Mouse (Mus musculus): Measurements from ENCODE around the gene Pilrb1.

The Pilrb1 gene

DNA sequence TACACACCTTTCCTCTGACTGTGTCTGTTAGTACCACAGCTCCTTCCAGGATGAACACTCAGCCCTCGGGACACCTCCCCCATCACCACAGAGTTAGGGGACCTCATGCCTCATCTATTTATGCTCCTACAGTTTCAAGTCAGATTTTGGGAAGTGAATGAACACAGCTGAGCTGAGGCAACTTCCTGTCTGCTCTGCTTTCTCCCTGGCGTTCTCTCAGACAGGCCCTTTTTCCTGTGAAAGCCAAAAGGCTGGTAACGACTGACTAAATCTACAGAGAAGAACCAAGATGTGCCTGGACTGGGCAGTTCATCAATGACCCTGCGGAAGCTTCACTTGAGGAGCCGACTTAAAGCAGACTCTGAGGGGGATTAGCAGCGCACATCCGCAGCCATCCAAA is 27.7 kb downstream of the Pilrb1 start:
- no peak for DNase-seq (ENCODE audit: low spot score in 2 of 2)

DNA sequence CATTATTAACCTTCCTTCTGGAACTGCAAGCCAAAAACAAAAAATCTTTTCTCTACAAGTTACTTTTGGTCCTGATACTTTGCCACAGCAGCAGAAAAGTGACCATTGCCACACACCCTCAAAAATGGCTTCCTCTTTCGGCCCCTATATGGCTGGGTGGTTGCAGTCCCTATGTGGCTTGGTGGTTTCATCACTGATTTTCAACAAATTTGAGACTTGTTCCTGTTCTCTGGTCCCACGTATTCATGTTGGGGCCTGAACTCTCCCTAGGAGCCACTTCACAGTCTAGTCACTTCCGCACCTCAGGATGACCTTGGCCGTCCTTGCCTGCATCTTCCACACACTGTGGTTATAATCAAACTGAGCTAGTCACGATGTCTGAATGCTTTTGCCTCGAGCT is 29.2 kb downstream of the Pilrb1 start:
- DNase-seq (ENCODE audit: low spot score in 2 of 2), result no peak

DNA sequence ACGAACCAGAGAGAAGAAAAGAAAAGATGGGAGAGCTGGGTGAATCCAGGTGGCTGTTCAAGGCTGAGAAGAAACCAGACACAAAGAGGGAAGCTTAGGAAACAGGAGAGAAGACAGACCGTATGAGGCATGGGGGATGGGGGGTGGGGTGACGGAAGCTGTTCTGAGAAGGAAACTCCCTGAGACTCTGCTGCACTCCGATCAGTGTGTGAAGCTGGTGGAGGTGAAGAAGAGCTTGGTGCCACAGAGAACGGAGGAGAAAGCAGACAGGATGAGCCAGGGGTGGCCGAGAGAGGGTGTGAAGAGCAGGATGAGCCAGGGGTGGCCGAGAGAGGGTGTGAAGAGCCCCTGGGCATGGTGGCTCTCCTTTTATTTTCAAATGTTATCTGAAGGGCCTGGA is 31.5 kb downstream of the Pilrb1 start:
- DNase-seq (ENCODE audit: low spot score in 2 of 2), result no peak

DNA sequence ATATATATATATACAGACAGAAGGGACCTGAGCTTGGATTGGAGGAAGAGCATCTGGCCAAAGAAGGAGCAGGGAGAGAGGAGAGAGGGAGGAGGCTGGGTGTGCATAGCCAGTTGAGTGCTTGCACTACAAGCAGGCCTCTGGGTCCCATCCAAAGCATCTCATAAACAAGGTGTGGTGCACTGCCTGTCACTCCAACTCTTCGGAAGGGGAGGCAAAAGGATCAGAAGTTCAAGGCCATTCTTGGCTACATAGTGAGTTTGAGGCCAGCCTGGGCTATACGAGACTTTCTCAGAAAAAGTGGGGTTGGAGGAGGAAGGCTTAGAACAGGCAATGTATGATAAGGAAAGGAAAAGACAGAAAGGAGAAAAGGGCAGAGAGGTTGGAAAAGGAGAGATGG is 31.9 kb downstream of the Pilrb1 start:
- DNase-seq (ENCODE audit: low spot score in 2 of 2), result no peak

DNA sequence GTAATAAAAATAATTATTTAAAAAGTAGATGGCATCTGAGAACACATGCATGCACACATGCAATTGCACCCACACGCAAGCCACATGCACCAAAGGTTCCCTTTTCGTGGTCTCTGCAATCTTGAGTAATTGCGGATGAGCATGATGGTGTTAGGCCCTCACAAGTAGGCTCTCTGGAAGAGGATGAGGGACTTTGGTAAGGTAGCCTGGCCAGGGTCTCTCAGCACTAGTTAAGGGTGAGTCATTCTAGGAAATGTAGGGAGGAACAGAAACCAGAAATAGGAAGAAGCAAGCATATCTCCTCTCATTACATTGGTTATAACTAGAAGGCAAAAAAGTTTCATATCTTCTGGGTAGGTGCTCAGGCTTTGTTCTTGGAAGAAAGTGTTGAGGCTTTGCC is 32.9 kb downstream of the Pilrb1 start:
- DNase-seq (ENCODE audit: low spot score in 2 of 2), result no peak

DNA sequence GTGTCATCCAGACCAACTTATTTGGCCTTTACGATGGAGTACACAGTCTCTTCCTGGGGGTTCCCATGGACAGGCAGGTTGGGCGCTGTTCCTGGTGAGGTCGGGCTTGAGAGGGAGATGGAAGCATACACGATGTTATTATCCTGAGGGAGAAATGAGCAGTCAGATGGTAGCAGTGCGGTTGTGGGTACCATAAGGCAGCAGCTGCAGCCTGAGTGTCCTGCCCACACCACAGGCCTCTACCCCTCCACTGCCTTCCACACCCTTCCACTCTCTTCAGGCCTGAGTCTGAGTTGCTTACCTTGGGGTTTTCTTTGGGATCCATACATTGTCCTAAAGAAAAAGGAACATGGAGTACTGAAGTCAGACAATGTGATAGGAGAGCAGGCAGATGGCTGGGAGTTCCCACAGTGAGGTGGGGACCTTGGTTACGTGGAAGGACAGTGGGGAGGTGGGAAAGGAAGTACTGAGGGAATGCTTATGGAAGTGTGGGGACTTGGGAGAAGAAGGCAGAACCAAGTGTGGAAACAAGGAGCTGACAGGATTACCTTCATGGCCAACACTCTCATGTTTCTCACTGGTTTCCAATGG is 34.4 kb downstream of the Pilrb1 start:
- no peak for DNase-seq (ENCODE audit: low spot score in 2 of 2)

DNA sequence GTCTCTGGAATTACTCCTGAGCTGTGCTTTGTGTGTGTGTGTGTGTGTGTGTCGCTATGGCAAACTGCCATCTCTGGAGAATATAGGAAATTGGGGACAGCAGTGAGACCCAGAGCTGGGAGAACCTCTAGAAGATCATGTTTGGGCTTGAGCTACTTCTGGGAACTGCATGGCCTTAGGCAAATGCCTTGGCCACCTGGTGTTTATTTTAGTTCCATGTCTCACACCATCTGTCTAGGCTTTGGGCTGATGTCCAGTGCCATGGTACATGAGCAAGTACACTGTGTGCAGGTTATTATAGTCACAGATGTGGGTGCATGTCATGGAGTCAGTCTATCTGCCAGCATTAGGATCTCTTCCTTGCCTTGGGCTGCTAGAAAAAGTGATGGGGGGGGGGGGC is 35.3 kb downstream of the Pilrb1 start:
- no peak for DNase-seq (ENCODE audit: low spot score in 2 of 2)

DNA sequence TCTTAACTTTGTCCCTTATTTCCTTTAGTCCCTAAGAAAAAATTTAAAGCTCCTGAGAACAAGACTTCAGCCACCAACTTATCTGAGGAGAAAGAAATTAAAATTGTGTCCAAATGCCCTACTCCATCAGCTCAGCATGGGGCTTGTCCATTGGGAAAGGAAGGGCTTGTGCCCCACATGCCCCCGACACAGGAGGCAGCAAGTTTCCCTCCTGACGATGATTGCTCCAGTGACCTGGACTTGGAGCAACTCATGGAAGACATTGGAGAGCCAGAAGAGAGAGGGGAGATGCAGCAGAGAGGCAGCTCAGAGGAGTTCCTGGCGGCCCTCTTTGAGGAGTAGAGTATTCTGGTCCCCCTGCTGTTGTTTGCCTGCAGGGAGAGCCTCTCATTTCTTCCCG is 35.8 kb downstream of the Pilrb1 start:
- DNase-seq (ENCODE audit: low spot score in 2 of 2), result no peak

DNA sequence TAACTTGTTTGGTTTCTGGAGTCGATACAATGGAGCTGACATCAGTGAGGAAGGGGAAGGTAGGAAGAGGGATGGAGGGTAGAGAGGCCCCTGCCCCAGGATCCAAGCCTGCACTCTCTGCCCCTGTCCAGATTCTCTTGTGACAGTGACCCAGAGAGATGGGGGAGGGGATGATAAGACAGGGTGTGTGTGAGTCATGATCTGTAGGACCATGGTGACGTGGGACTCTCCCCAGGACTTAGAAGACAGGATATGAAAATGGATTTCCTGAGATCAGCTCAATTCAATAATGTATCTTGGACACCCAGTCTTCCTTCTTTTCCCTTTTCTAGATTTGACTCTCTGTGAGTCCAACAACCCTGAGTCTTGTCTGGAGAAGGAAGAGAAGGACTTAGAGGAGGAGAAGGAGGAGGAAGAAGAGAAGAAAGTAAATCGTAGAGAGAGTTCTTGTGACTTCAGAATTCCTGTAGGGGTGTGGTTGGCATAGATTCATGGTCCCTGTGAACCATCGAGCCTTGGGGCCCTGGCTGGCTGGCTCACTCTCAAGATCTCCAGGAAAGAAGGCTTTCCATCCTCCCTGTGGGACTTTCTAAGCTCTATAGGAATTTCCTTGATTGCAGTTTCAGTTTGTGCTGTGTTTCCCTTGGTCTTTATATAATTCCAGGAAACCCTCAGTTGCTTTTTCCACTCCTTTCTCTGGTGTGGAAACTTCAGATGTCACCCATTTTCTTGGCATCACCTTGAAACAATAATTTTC is 40.3 kb downstream of the Pilrb1 start:
- no peak for DNase-seq (ENCODE audit: low spot score in 2 of 2)

DNA sequence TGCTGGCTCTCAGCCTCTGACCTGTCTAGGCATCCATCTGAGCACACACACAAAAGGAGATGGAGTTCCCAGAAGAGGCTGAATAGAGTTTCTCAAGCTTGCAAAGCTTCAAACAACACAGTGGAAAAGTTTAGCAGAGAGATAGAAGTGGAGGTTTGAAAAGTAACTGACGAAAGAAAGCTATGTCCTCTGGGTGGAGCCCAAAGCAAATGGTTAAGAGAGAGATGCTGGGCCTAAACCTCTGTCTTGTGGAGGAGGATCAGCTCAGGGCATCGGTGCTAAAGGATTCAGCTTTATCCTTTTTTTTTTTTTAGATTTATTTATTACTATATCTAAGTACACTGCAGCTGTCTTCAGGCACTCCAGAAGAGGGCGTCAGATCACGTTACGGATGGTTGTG is 49.6 kb downstream of the Pilrb1 start:
- DNase-seq (ENCODE audit: low spot score in 2 of 2), result no peak

DNA sequence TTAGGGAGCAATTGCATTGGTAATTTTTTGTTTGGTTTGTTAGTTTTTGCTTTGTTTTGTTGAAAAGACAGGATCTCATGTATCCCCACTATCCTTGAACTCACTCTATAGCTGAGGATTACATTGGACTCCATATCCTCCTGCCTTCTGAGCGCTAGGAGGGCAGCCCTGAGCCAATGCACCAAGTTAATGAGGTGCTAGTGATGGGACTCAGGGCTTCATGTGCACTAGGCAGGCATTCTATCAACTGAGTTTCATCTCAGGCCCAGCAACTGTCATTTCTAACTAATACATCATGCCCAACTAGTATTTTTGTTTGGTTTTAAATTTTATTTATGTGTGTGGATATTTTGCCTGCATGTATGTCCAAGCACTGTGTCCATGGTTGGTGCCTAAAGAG is 51.7 kb downstream of the Pilrb1 start:
- DNase-seq (ENCODE audit: low spot score in 2 of 2), result no peak

Measured in urinary bladder, postnatal 36 days (tissue).